Mouse (Mus musculus): ENCODE data around the gene Rnf182.

- TF ChIP-seq CTCF (conservative IDR thresholded peaks at IDR 0.05; ENCODE audit: insufficient read depth, insufficient read length, low read depth, low read length) (no peak), POLR2A (IDR thresholded peaks at IDR 0.05; ENCODE audit: low read depth, low read length) (no peak)
Observed at GRCm38 (mm10) chr13:43582961-43583360, 32.5 kb upstream of the Rnf182 start.

All from kidney, adult 2 months (tissue).